Comparison of ENCODE assay signal across 8 mouse cellular contexts in genomic region chr9:32540406-32541222, GRCm38 (mm10). TPM values are rescaled to one million over a fixed set of nuclear protein-coding genes. Genes with fewer than 3 reads are reported as not detected.
A peak's percentile ranks its signal among the peaks of the same experiment; 100 is the strongest.
DNase-seq lines count a peak whose midpoint lies in the region; ATAC-seq lines count a peak whose summit lies in the region.

No protein-coding gene starts in this region.

- no peaks in the 10 kb centered on the region for H3K36me3 ChIP-seq in kidney, embryonic 14.5 days (ENCODE audit: control insufficient read depth, insufficient read depth, low read length)
- no peaks in the 10 kb centered on the region for H3K36me3 ChIP-seq in stomach, embryonic 14.5 days (ENCODE audit: control insufficient read depth, insufficient read depth, low read length)

- ATAC-seq in granulocyte monocyte progenitor cell, adult 5-6 weeks (replicated peaks; ENCODE audit: poor library complexity, severe bottlenecking): peak; percentile 4
- peak; percentile 11 for ATAC-seq in kidney, embryonic 14.5 days (ENCODE audit: low FRiP score, low TSS enrichment)
- no peak for ATAC-seq in stomach, embryonic 14.5 days (ENCODE audit: insufficient number of reproducible peaks, insufficient read depth, low FRiP score, low read depth)

- WGBS in kidney, embryonic 14.5 days: under 1% methylated on average over 68 of the region's 70 CpGs
- WGBS in stomach, embryonic 14.5 days: under 1% methylated on average over 65 of the region's 70 CpGs

- no peaks in the 10 kb centered on the region for H3K9me3 ChIP-seq in kidney, embryonic 14.5 days (ENCODE audit: control insufficient read depth, low read length)
- no peaks in the 10 kb centered on the region for H3K9me3 ChIP-seq in stomach, embryonic 14.5 days (ENCODE audit: control insufficient read depth, low read depth, low read length)

- peaks cover 7% of the 10 kb centered on the region; the same call in 1 of the 2 replicates for H3K27me3 ChIP-seq in kidney, embryonic 14.5 days (ENCODE audit: control insufficient read depth, insufficient read depth, low read length)
- peaks cover 3% of the 10 kb centered on the region; the same call in 1 of the 2 replicates for H3K27me3 ChIP-seq in stomach, embryonic 14.5 days (ENCODE audit: control insufficient read depth, insufficient read depth, low read length)

- H3K4me3 ChIP-seq in kidney, embryonic 14.5 days (ENCODE audit: low read length): peak overlapping the region; percentile 73
- H3K4me3 ChIP-seq in stomach, embryonic 14.5 days (ENCODE audit: low read depth, low read length): peak overlapping the region; percentile 49

- peak; percentile 62 for DNase-seq in kidney, adult 18-20 months
- no peak for DNase-seq in kidney, adult 8-10 months
- DNase-seq in adrenal gland, postnatal 25 days: peak; percentile 46
- peak; percentile 56 to 65 for DNase-seq in lung, postnatal 4 days
- DNase-seq in frontal cortex, postnatal 14 days (ENCODE audit: low spot score in 2 of 2): no peak

- peak overlapping the region; percentile 84 for H3K9ac ChIP-seq in kidney, embryonic 14.5 days (ENCODE audit: low read depth, low read length)
- peak overlapping the region; percentile 54 for H3K9ac ChIP-seq in stomach, embryonic 14.5 days (replicated peaks; ENCODE audit: low read depth, low read length)

- H3K27ac ChIP-seq in kidney, embryonic 14.5 days (ENCODE audit: low read depth, low read length): peak overlapping the region; percentile 85
- peak overlapping the region; percentile 58; the same call in 1 of the 2 replicates for H3K27ac ChIP-seq in stomach, embryonic 14.5 days (ENCODE audit: low read length)

- H3K4me1 ChIP-seq in kidney, embryonic 14.5 days (ENCODE audit: control insufficient read depth, insufficient read depth, low read length): peaks cover 26% of the 10 kb centered on the region
- H3K4me1 ChIP-seq in stomach, embryonic 14.5 days (ENCODE audit: control insufficient read depth, insufficient read depth, low read length): peaks cover 23% of the 10 kb centered on the region

- H3K4me2 ChIP-seq in kidney, embryonic 14.5 days (replicated peaks; ENCODE audit: low read depth, low read length): peak overlapping the region; percentile 94
- H3K4me2 ChIP-seq in stomach, embryonic 14.5 days (replicated peaks; ENCODE audit: low read depth, low read length): peak overlapping the region; percentile 98

RNA-seq across cellular contexts. Expression of gene Fli1, which starts 2.0 kb away (rescaled TPM):
- total RNA-seq in adrenal gland, postnatal 25 days (2021): 11.6 and 15.8 TPM in 2 replicates
- 63.4 and 68.3 TPM in 2 replicates for total RNA-seq in granulocyte monocyte progenitor cell, adult 5-6 weeks (2014; fragmentation: Nextera tagmentation)
- 106 and 109 TPM in 2 replicates for total RNA-seq in granulocyte monocyte progenitor cell, adult 5-6 weeks (2017)
- 24.0 and 27.3 TPM in 2 replicates for polyA plus RNA-seq in kidney, embryonic 14.5 days (2014; fragmentation: Nextera tagmentation; extraction: Ambion mirVana)
- 11.4 and 11.6 TPM in 2 replicates for polyA plus RNA-seq in stomach, embryonic 14.5 days (2014; fragmentation: Nextera tagmentation; extraction: Ambion mirVana)

Comparison
In these comparisons a context has a peak if more than half of its experiments do, and no peak if none do; other contexts are left out.
1. DNase-seq: peak in kidney, adult 18-20 months (single experiment), adrenal gland, postnatal 25 days (single experiment) and lung, postnatal 4 days (2 of 2); none in kidney, adult 8-10 months (0 of 2) and frontal cortex, postnatal 14 days (0 of 2).